Mouse (Mus musculus): Measurements from ENCODE around the gene Kif2c.

GRCm38 (mm10) chr4:117220741-117221515 lies 38.5 kb upstream of the Kif2c start:
- TF ChIP-seq GATA1 (IDR thresholded peaks at IDR 0.05; ENCODE audit: borderline replicate concordance, low read length) = no peak
- no peak for TF ChIP-seq FLI1 (IDR thresholded peaks at IDR 0.05; ENCODE audit: low read length)
